Mouse (Mus musculus): ENCODE results near the gene Rhbdd1.

The Rhbdd1 gene

DNA sequence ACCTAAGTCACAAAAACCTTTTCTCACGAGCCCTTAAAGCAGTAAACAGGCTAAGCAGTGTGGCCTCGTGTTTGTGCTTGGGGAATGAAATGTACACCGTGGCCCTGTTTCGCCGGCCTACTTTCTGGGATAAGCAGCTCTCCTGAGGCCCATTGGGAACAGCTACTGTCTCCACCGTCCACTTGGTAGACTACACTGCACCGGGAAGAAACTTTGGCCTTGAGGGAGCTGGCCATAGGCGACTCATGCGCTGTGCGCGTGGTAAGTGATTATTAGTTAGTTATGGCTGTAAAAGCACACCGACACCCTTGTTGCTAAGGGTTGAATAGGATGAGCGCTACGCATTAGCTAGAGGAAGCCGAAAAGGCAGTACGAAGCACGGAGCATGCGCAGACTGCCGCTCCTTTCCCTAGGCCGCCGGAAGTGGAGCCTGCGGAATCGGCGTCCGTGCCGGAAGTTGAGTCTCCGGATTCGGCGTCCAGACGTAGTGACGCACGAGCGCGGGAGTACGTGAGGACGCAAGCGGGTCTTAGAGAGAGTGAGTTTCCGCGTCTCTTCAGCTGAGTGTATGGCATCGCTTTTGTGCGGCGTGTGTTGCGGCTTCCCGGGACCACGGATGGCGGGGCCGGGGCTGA is at the start of gene Rhbdd1:
Gene Rhbdd1, plus strand, starts transcription at position 342 of the 635 bp plus-strand sequence.
- DNase-seq (ENCODE audit: low read depth) = peak; percentile 100

DNA sequence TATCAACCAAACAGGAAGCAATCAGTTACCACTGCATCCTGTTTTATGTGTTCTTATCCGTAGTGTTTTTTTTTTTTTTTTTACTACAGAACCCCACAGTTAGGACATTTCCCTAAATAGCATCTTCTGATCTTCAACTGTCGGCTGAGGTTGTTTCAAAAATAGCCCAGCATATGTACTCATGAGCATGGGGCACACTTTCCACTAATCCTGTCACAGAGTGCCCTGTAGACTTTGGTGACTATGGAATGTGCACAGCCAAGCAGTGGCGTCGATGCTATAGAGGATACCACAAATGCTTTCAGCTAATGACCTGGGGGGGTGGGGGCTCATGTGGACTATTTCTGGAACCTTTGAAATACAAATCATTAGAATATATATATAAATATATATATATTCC is 48.7 kb upstream of the Rhbdd1 start:
- DNase-seq (ENCODE audit: low read depth) = no peak

- DNase-seq (ENCODE audit: low read depth) = no peak
These were observed 44.0 kb upstream of the Rhbdd1 start for GRCm38 (mm10) chr1:82272231-82272630.

DNA sequence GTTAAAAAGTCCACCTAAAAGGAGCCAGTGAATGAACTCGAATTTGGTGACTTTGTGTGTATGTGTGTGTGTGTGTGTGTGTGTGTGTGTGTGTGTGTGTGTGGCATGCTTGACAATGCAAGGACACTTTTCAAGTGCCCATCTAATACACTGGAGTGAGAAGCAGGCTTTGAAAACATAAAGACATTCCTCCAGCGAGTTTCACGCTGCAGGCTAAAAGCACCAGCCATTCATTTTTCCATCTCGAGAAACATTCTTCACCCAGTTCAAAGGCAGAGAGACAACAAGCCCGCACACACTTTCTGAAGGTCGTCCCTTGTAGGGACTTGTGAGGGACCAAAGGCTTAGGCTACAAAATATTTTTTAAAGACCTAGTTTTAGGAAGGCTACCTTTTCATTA is 42.7 kb upstream of the Rhbdd1 start:
- no peak for DNase-seq (ENCODE audit: low read depth)

DNA sequence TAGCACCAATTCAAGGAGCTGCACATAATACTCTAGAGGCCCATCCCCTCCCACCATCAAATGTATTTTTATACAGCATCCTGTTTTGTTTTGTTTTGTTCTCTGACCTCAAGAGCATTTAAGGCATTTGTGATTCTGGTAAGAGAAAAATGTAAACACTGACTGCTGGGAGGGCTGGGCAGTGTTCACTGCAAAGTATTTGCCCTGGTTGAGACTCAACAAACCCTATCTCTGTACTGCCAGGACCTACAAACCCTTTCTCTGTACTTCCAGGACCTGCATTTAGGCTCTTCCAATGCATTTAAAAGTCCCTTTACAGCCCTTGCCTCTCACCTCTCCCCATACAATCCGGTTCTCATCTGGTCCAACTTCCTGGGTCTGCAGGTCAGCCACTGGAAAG is 41.9 kb upstream of the Rhbdd1 start:
- peak; percentile 41 for DNase-seq (ENCODE audit: low read depth)

DNA sequence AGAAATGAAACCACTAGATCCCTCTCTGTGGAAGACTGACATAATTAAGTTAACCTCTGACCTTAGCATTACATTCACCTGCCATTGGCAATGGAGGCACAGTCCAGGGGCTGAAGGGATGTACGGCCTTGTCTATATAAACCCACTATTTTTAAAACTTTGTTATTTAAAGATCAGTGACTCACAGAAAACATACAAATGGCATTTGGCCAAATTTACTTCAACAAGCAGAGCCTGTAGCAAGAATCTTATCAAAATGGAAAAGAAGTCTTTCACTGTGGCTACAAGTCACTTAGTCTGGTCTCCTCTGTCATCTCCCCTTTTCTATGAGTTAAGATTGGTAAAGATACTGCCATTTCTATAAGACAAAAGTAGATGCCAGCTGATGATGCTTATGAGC is 36.5 kb upstream of the Rhbdd1 start:
- peak; percentile 35 for DNase-seq (ENCODE audit: low read depth)

DNA sequence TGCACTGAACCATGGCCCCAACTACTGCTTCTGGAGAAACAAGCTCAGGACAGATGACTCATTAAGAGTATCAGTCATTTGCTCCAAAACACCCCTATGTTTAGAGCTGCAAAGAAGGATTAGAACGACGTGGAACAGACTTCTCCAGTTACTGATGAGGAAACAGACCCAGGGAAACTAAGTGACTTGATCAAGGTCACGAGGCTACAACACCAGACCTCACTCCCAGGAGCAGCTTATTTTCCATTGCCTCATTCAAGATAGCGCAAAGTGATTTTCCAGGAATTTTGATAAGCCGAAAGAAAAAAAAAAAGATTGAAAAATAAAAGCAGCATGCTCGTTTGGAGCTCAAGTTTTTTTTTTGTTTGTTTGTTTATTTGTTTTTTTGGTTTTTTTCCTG is 34.4 kb upstream of the Rhbdd1 start:
- DNase-seq (ENCODE audit: low read depth) = no peak

DNA sequence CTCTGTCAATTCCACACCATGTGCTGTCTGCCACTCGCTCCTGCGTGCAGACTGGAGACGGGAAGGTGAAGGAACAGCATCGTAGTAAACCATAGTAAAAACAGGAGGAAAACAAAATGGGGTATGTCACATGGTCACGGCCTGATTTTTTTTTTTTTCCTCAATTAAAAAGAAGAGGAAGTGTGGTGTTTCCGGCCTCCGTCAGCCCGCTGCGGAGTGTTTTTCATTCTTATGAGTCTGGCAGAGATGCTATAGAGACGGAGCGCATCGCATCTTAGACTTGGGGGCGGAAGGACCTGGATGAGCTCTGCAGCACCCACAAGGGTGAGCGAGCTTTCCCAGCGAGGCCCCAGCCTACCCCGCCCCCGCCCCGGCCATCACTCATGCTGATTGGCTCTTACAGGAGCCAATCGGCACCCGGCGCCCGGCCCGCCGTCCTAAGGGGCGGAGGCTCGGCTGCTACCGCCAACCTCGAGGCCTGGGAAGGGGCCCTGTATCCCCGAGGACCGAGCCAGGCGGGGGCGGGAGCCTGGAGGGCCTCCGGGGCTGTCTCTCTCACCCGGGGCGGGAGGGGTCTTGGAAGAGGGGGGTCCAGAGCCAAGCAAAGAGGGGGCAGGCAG is 33.1 kb upstream of the Rhbdd1 start:
- DNase-seq (ENCODE audit: low read depth) = peak; percentile 98

- peak; percentile 60 for DNase-seq (ENCODE audit: low read depth)
These were observed 32.4 kb upstream of the Rhbdd1 start for GRCm38 (mm10) chr1:82283901-82284301.

GRCm38 (mm10) chr1:82284403-82284802 is 31.8 kb upstream of the Rhbdd1 start:
- peak; percentile 44 for DNase-seq (ENCODE audit: low read depth)

DNA sequence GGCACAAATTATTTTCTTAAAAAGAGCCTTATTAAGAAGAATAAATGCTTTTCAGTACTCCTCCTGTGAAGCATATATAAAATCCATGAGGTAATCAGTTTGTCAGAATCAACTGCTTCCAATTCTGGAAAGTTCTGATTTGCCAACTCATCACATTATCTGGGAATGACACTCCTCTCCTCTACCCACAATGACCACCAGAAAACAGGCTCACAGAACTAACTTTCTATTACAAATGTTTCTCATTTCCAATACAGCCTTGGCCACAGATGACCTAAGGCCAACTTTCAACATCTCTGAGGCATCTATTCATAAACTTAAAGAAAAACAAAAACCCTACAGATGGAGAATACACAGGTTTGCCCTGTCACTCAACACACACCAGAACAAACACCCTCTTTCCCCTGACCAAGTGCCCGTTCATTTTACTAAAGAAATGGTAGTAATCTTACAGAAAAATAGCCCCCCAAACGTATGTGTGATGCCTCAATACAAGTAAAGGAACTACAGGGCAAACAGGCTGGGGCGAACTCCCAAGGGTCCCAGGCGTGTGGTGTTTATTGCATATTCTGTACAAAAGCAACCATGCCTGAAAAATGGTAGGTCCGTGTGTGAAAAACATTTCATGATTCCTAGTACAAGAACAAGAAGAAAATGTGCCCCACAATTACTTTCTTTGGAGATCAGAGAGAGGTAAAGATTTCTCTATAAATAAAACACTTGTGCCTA is 30.6 kb upstream of the Rhbdd1 start:
- DNase-seq (ENCODE audit: low read depth) = peak; percentile 72

DNA sequence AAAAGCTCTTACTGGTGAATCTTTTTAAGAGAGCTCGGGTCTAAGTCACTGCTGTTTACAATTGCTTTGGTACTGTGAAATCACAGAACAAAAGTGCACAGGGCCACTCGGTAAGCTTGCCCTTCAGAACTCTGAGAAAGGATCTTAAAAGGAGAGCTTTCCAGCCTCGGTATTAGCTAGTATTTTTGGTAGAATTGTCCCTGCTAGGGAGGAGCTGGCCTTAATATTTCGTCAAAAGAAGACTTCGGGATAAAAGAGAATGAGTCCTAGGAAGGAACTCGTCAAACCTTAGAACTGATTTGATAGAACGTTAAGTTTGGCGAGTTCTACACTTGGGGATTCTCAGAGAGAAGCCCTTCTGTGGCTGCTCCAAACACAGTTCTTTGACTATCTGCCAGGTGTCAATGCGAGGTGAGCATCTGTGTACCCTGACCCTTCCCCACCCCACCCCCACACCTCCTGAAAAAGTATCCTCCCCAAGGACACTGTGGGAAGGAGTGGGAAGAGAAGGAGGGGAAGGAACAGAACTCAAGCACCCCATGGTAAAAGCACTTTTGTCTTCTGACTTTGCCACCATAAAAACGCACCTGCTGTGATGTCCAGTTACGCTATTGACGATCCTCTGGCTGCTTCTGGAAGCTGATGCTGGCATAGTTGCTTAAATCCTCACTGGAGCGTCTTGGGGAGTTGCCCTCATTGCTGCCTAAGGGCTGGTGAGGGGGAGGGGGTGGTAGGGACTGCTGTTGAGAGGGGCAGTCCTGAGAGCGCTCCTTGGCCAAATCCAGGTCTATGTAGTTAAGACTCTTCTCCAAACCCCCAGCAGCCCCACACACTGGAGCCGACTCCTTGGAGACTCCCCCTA is 29.8 kb upstream of the Rhbdd1 start:
- peak; percentile 54 for DNase-seq (ENCODE audit: low read depth)

DNA sequence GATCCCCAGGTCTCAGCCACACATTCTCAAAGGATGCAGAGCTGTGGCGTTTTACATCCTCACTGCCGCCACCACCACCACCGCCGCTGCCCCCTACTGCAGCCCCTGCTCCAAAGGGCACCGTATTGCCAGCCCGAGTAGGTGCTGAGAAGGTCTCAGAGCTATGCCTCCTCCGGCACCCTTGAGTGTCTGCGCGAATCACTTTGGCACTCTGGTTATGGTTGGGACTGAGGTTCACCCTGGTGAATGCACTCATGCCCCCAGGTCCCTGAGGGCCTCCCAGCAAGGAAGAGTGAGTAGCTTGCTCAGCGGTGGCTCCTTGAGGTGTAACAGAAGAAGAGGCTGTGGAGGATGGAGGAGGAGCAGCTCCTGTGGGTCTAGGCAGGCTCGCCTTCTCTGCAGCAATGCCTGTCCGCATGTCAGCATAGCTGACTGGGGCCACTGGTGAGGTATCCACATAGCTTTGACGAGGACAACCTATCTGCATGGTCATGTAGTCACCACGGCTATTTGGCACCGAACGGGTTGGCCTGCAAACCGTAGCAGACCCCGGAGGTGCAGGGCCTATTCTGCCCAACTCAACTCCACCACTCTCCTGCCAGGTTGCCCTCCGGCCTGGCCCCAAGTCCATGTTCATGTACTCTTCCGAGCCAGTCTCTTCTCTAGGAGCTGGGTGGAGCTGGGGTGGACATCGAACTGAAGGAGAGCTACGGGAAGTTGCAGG is 29.0 kb upstream of the Rhbdd1 start:
- DNase-seq (ENCODE audit: low read depth) = peak; percentile 39

GRCm38 (mm10) chr1:82287776-82288325 is 28.4 kb upstream of the Rhbdd1 start:
- no peak for DNase-seq (ENCODE audit: low read depth)

DNA sequence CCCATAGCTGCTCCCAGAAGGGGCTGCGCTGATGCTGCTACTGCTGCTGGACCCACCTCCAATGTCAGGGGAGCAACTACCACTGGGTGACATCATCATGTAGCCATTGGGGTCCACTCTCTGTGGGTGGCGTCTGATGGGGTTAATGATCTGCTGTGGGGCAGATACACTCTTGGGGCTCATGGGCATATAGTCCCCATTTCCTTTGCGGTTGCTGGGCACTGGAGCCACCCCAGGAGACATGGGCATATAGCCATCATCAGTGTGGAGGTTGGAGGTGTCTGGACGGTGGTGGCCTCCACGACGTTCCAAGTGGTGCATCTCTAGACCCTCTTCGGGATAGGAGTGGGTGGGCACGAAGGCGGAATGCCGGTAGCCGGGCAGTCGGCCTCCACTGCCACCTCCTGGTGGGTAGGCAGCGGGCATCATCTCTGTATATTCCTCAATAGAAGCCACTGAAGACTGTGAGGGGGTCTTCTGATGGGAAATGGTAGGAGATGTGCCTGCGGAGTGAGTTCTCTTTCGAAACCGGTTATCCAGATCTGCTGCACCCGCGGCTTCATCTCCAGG is 27.7 kb upstream of the Rhbdd1 start:
- DNase-seq (ENCODE audit: low read depth) = no peak

GRCm38 (mm10) chr1:82289116-82289989 is 26.9 kb upstream of the Rhbdd1 start:
- no peak for DNase-seq (ENCODE audit: low read depth)

DNA sequence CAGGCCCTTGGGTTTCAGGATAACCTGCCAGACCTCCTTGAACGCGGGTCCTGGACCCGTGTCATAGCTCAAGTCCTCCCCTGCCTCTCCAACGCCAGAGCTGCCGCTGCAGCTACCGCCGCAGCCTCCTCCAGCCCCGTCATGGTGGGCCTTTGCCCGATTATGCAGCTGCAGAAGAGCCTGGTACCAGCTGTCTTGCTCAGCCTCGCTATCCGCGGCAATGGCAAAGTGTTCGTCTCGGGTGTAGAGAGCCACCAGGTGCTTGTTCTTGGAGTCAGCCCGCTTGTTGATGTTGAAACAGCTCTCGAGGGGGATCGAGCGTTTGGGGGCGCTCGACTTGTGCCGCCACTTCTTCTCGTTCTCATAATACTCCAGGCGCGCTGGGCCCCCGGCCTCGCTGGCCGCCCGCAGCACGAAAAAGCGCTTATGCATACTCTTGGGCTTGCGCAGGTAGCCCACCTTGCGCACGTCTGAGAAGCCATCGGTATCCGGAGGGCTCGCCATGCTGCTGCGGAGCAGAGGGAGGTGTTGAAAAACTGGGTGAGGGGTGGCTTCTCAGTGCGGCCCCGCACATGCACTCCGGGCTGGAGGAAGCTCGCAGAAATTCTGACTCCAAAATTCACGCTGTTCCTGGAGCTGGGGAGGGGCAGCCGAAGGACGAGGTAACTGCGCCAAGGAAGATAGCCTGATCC is 26.1 kb upstream of the Rhbdd1 start:
- DNase-seq (ENCODE audit: low read depth) = peak; percentile 80

- peak; percentile 92 for DNase-seq (ENCODE audit: low read depth)
These were observed 25.5 kb upstream of the Rhbdd1 start for GRCm38 (mm10) chr1:82290723-82291150.

- DNase-seq (ENCODE audit: low read depth) = peak; percentile 97
These were observed 25.0 kb upstream of the Rhbdd1 start, which contains the start of gene Irs1 for GRCm38 (mm10) chr1:82291151-82291797. Gene Irs1, minus strand, starts transcription at chr1:82291416.

Measured in NIH3T3 (cell line).